Mouse (Mus musculus) spleen, embryonic (tissue): ENCODE measurements at regions not wholly inside any gene's neighbourhood (a gene's known extent, or its start where the extent isn't known, plus 50 kb on each side); places are given as distances from the start of the nearest gene placed in this dataset.
"Not testable (repeated sequence)": the region's sequence is repeated elsewhere in the genome, so short reads cannot be mapped to it uniquely, and the experiment has no call there.

ENCODE experiments used
- CTCF ChIA-PET: fragments of 350-600 bp; sonication (Branson Sonifier 250); formaldehyde crosslinking; loops from one replicate; lab custom pipeline; 2022; lab: Charles Lee

DNA sequence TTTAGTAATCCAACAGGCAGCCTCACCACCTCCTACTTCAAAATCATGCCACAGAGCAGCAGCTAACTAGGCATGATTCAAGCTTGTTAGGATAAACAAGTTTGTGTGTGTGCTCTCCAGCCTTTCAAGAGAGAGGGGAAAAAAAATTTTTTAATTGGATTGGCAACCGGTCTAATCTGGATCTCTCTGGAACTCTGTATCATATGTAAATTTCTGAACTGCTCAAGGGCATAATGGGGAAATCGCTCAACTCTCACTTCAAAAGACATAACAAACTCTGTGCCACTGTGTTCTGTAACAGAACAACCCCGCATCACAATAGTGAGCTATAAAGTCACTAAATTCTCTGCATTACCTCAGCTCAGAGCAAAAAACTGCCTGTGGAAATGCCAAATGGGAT lies 147.9 kb upstream of the Krtap11-1 start:
- CTCF ChIA-PET = no interaction called here

DNA sequence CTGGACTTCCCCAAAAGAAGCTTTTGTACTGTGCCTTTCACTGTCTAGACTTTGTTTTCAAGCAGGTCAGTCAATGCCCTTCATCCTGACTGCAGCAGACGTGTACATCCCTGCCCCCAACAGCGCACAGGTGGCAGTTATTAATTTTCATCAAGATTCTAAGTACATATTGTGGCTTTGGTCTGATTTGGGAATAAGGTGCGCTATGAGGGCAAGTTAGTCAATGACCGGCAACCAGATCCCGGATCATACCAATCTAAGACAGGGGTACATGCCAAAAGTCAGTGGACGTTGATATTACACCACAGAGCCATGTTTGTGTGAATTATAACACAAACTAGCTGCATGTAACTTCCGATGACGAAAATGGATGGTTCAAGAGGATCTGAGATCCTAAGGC lies 144.7 kb upstream of the Krtap11-1 start:
- CTCF ChIA-PET = not testable (repeated sequence)

- CTCF ChIA-PET = no interaction called here
Observed at GRCm38 (mm10) chr16:89704316-89704715, 133.3 kb upstream of the Krtap11-1 start.

DNA sequence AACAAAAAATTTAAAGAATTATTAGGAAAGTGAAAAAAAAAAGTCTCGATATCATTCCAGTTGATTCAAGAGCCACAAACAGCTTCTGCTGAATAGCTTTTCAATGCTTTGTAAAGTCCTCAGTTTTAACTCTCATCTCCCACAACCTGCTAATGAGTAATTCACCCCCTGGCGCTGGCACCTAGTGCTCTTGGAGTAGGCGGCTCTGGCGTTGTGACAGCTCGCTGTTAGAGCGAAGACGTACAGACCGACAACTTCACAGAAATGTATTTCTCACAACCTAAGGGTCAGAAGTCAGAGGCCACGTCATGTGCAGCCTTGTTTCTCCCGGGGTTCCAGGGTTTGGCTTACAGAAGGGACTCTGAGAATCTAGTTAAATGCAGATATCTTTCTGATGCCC lies 132.2 kb upstream of the Krtap11-1 start:
- CTCF ChIA-PET = no interaction called here

GRCm38 (mm10) chr16:89702406-89702805 lies 131.4 kb upstream of the Krtap11-1 start:
- CTCF ChIA-PET = no interaction called here

GRCm38 (mm10) chr16:89701741-89702140 lies 130.8 kb upstream of the Krtap11-1 start:
- CTCF ChIA-PET = no interaction called here

GRCm38 (mm10) chr16:89699710-89700109 lies 128.7 kb upstream of the Krtap11-1 start:
- CTCF ChIA-PET = no interaction called here

DNA sequence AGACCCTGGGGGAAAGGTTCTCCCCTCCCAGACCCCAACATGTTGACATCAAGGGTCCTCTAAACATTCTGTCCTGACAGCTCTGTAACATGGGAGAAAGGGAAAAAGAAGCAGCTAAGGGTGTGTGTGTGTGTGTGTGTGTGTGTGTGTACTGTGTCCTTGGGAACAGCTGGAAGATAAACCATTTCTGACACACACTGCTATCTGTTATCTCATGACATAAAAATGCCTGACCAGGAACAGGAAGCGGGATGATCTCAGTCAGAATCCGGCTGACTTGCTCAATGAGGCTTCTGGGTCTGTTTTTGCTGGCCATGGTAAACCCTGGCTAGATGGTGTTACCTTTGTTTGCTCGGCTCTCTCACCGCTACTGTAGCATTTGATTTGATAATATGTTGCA lies 124.8 kb upstream of the Krtap11-1 start:
- CTCF ChIA-PET = no interaction called here

- CTCF ChIA-PET = no interaction called here
Observed at GRCm38 (mm10) chr16:89695406-89695805, 124.4 kb upstream of the Krtap11-1 start.

DNA sequence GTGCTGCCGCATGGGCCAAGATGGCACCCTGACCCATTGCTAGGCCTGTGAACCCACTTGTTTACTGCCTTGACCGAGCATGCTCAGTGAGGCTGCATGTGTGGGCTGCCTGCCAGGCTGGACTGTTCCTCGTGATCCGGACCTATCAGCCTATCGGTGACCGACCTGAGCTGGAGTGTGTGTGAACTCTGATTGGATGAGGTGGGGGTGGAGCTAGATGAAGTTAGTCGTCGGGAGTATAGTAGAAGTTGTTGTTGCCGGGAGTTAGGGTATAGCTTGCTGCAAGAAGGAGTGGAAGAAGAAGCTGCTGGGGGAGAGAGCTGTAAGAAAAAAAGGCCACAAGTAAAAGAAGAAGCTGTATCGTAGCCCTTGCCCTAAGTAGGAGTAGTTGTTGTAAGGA lies 122.3 kb upstream of the Krtap11-1 start:
- CTCF ChIA-PET = no interaction called here

DNA sequence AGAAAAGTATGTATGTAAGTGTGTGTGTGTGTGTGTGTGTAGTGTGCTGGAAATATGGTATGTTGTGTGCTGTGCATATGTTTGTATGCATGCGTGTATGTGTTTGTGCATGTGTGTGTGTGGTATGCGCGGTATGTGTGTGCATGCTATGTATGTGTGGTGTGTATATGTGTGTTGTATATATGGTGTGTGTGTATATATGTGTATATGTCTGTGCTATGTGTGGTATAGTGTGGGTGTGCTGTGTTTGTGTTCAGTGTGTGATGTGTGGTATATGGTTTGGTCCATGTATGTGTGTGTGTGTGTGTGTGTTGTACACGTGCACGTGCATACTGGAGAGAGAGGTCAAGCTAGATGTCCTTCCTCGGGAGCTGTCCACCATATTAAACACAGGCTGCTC lies 108.5 kb upstream of the Krtap11-1 start:
- CTCF ChIA-PET = no interaction called here

DNA sequence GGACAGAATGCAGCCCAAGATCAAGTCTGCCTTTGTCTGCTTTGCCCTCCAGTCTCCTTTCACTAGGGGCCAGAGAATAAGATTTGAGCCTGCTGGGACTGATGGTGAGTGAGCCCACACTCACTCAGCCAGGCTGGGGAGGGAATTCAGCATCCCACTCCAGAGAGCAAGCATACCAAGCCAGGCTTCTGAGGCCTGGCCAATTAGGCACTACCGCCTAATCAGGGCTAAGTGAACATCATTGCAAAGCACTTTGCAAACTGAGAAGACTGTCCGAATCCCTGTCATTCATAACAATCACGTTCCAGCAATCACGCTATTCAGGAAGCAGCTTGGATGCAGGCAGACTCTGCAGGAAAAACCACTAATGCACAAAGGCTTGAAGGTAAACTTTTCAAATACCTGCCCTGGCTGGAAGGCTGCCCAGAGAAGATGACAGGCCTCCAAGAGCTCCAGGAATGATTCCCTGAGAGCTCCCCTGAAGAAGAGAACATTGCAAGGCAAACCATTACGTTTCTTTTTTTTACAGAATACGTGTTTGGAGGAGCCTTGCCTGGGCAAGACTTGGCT lies 107.5 kb upstream of the Krtap11-1 start:
- CTCF ChIA-PET = no interaction called here

DNA sequence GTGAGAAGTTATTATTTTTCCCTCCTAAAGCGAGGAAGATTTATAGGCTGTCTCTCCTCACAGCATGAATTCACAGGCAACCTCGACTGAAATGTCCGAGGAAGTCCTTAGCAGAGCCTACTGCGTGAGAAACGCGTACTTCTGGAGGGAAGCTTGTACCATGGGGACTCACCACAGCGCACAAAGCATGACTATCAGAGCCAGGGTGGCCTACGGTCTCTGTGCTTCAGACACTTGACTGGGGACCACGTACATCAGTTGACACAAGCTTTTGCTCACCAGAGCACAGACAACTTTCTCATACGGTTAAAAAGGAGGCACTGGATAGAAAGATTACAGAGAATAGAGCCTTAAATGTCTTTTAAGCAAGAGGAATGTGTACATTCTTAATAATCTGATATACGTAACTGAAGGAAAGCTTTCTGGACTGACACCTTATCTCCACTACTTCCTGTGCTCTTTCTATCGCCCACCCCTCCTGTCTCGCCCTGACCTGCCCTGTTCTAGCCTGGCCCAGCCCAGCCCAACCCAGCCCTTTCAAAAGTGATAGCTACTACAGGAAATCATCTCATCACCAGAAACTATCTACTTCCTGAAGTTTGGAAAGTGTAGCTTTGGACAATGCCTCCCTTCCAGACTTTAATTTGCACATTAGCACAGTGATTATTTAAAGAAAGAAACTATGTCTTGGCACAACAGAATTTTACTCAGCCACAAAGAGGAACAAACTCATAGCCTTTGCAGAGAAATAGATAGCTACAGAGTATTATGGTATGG lies 104.2 kb upstream of the Krtap11-1 start:
- CTCF ChIA-PET = no interaction called here

DNA sequence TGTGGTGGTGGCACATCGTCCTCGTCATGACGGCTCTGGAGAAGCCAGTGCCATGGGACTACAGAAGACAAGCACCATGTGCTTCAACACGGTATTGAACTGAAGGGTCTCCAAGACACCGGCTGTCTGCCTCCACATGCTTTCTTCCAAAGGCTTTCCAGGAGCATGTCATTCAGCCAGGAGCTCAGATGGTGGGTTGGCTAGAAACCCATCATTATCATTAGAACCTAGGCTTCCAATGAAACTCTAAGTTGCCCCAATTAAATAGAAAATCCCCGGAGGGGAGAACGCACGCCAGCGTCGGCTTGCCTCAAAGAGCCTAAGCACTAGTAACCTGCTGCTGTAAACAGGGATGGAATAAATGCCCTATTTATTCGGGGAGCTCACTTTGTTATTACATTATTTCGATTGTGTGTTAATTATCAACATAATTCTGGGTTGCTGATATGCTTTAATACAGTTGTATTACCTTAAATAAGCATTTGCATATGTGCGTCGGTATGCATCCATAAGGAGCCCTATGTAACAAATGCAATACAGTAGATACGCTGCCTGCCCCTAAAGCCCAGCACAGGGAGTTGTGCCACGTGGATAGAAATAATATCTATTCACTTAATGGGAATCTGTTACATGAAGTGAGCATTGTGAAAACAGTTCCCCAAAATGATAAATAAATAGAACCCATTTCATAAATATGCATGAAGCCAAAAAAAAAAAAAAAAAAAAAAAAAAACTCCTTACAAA lies 103.3 kb upstream of the Krtap11-1 start:
- CTCF ChIA-PET = no interaction called here

GRCm38 (mm10) chr16:89671188-89671726 lies 100.3 kb upstream of the Krtap11-1 start:
- CTCF ChIA-PET = no interaction called here

DNA sequence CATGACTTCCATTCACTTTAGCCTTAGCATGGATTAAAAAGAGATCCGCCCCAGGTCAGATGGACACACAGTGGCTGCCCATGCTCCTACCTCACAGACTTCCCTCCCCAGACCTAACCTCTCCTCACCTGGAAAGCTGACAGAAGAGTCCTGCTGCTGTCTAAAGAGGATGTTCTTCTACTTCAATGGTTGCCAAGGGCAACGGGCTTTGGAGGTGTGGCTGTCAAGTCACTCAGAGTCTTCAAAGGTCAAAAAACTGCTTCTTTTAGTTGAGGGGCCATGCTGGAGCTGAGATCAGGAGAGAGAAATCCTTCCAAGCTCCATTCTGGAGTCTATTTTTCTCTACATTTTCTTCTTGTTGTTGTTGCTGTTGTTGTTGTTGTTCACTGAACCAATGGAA lies 89.1 kb upstream of the Krtap11-1 start:
- CTCF ChIA-PET = interaction anchor here (0.6 kb wide), 1 partner anchor 20 kb away, joined by 3 read pairs; no protein-coding TSS in a partner anchor

GRCm38 (mm10) chr16:89656036-89656435 lies 85.1 kb upstream of the Krtap11-1 start:
- CTCF ChIA-PET = no interaction called here

- CTCF ChIA-PET = no interaction called here
Observed at GRCm38 (mm10) chr16:89648651-89649050, 77.7 kb upstream of the Krtap11-1 start.

GRCm38 (mm10) chr16:89633917-89634601 lies 63.1 kb upstream of the Krtap11-1 start:
- CTCF ChIA-PET = no interaction called here

GRCm38 (mm10) chr16:89632114-89632622 lies 61.2 kb upstream of the Krtap11-1 start:
- CTCF ChIA-PET = no interaction called here

DNA sequence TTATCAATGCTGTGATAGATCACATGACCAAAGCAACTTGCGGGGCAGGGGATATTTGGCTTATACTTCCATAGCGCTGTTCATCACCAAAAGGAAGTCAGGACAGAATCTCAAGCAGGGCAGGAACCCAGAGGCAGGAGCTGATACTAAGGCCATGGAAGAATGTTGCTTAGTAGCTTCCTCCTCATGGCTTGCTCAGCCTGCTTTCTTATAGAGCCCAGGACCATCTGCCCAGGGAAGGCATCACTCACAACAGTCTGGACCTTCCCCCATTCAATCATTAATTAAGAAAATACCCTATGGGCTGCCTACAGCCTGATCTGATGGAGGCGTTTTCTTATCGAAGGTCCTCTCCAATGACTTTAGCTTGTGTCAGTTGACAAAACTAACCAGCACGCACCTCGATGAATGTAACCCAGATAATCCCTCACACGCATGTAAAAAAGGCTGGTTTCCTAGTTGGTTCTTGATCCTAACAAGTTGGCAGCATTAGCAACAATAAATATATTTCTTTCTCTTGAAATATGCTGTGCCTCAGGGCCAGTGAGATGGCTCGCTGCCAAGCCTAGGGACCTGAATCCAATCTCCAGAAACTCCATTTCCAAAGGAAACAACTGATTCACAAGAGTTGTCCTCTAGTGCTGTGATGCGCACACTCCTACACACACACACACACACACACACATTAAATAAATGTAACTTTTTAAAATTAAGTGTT lies 60.6 kb upstream of the Krtap11-1 start:
- CTCF ChIA-PET = no interaction called here
